Mouse (Mus musculus): Measurements from ENCODE around the gene Rhpn2. TPM values are rescaled to one million over a fixed set of nuclear protein-coding genes. Genes with fewer than 3 reads are reported as not detected.

Rhpn2 gene
- total and polyA plus RNA-seq, 2 experiments from 2014 or later: 3.0 to 4.7 TPM

DNA sequence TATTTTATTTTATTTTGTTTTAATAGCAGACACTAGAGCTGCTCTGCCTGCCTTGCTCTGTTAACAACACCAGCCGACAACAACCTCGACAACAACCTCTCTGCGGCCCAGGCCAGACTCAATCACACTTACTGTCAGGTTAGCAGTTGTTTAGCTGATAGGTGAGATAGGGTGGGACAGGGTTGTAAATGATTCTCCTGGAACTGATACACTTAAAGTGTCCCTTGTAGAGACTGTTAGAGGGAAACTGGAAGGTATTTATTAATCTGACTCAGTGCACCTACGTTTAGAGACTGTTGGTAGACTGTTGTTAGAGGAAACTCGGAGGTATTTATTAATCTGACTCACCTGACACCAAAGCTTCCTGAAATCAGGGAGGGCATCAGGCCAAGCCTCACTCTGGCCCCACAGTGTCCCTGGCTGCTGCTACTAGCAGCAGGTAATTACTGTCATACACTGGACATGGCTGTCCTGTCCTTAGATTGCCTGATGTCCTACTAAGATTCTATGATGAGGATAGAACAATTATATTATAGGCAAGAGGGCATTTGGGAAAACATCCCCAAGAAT, 21.4 kb downstream of the Rhpn2 start:
- no peak for DNase-seq (ENCODE audit: low spot score)
- no peak for TF ChIP-seq CTCF (IDR thresholded peaks at IDR 0.05; ENCODE audit: low read depth)
- ATAC-seq: no peak
- Histone ChIP-seq H3K27ac (no peak overlapping the region), H3K4me3 (ENCODE audit: low read length) (no peak overlapping the region), H3K36me3 (ENCODE audit: insufficient read depth, low read length) (no peaks in the 10 kb centered on the region), H3K27me3 (ENCODE audit: insufficient read depth, low read length) (no peaks in the 10 kb centered on the region), H3K9ac (replicated peaks; ENCODE audit: low read length) (no peak overlapping the region), H3K9me3 (ENCODE audit: low read length) (no peaks in the 10 kb centered on the region), H3K4me1 (ENCODE audit: insufficient read depth, low read length) (no peaks in the 10 kb centered on the region), H3K4me2 (ENCODE audit: low read depth, low read length) (no peak overlapping the region)
- WGBS: 85% methylated on average over 5 of the region's 5 CpGs

DNA sequence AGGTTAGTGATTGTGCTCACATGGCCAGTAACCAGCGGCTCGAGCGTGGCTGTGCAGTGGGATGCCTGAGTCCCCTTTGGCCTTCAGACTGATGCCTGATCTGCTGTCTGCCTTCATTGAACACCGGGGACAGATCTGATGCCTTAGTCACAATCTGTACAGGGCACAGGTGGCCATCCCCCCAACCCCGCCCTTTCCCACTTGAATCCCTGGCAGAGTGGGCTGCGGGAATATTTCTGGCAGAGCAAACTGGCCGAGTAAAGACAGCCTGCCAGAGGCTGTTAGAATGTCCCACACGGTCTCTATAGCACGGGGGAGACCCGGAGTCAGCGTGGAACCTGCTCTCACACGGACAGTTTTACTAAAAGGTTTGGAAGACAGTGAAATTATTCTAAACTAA, 23.7 kb downstream of the Rhpn2 start:
- Histone ChIP-seq H3K36me3 (ENCODE audit: insufficient read depth, low read length) (no peaks in the 10 kb centered on the region), H3K4me3 (ENCODE audit: low read length) (no peak overlapping the region), H3K9me3 (ENCODE audit: low read length) (no peaks in the 10 kb centered on the region), H3K4me1 (ENCODE audit: insufficient read depth, low read length) (no peaks in the 10 kb centered on the region), H3K9ac (replicated peaks; ENCODE audit: low read length) (no peak overlapping the region), H3K27ac (no peak overlapping the region), H3K27me3 (ENCODE audit: insufficient read depth, low read length) (no peaks in the 10 kb centered on the region), H3K4me2 (ENCODE audit: low read depth, low read length) (no peak overlapping the region)
- ATAC-seq (no peak), DNase-seq (ENCODE audit: low spot score) (no peak)
- no peak for TF ChIP-seq CTCF (IDR thresholded peaks at IDR 0.05; ENCODE audit: low read depth)
- WGBS: 78% methylated on average over 12 of the region's 12 CpGs

- TF ChIP-seq CTCF (IDR thresholded peaks at IDR 0.05; ENCODE audit: low read depth): no peak
These were observed 28.3 kb downstream of the Rhpn2 start for GRCm38 (mm10) chr7:35362253-35362652.

GRCm38 (mm10) chr7:35362868-35363267, 28.9 kb downstream of the Rhpn2 start:
- DNase-seq (ENCODE audit: low spot score) (no peak), ATAC-seq (no peak)
- no peaks in the 10 kb centered on the region for H3K36me3 ChIP-seq (ENCODE audit: insufficient read depth, low read length)
- TF ChIP-seq CTCF (IDR thresholded peaks at IDR 0.05; ENCODE audit: low read depth): no peak
- H3K9ac ChIP-seq (replicated peaks; ENCODE audit: low read length): no peak overlapping the region
- H3K27me3 ChIP-seq (ENCODE audit: insufficient read depth, low read length): no peaks in the 10 kb centered on the region
- no peaks in the 10 kb centered on the region for H3K4me1 ChIP-seq (ENCODE audit: insufficient read depth, low read length)
- 91% methylated on average over 5 of the region's 5 CpGs for WGBS
- H3K9me3 ChIP-seq (ENCODE audit: low read length): no peaks in the 10 kb centered on the region
- no peak overlapping the region for H3K4me2 ChIP-seq (ENCODE audit: low read depth, low read length)
- H3K27ac ChIP-seq: no peak overlapping the region
- no peak overlapping the region for H3K4me3 ChIP-seq (ENCODE audit: low read length)

More at GRCm38 (mm10) chr7:35362253-35362652, 28.3 kb downstream of the Rhpn2 start:
- Histone ChIP-seq H3K27me3 (ENCODE audit: insufficient read depth, low read length) (no peaks in the 10 kb centered on the region), H3K9ac (replicated peaks; ENCODE audit: low read length) (no peak overlapping the region), H3K9me3 (ENCODE audit: low read length) (no peaks in the 10 kb centered on the region), H3K4me2 (ENCODE audit: low read depth, low read length) (no peak overlapping the region), H3K4me1 (ENCODE audit: insufficient read depth, low read length) (no peaks in the 10 kb centered on the region), H3K36me3 (ENCODE audit: insufficient read depth, low read length) (no peaks in the 10 kb centered on the region), H3K27ac (no peak overlapping the region), H3K4me3 (ENCODE audit: low read length) (no peak overlapping the region)
- ATAC-seq: no peak
- 82% methylated on average over 5 of the region's 5 CpGs for WGBS
- DNase-seq (ENCODE audit: low spot score): no peak

- DNase-seq (ENCODE audit: low spot score) (no peak), ATAC-seq (no peak)
- Histone ChIP-seq H3K4me3 (ENCODE audit: low read length) (no peak overlapping the region), H3K27ac (no peak overlapping the region), H3K4me1 (ENCODE audit: insufficient read depth, low read length) (no peaks in the 10 kb centered on the region), H3K27me3 (ENCODE audit: insufficient read depth, low read length) (no peaks in the 10 kb centered on the region), H3K9ac (replicated peaks; ENCODE audit: low read length) (no peak overlapping the region), H3K36me3 (ENCODE audit: insufficient read depth, low read length) (no peaks in the 10 kb centered on the region), H3K4me2 (ENCODE audit: low read depth, low read length) (no peak overlapping the region), H3K9me3 (ENCODE audit: low read length) (no peaks in the 10 kb centered on the region)
- WGBS: 67% methylated on average over 12 of the region's 12 CpGs
- no peak for TF ChIP-seq CTCF (IDR thresholded peaks at IDR 0.05; ENCODE audit: low read depth)
These were observed 31.4 kb downstream of the Rhpn2 start for GRCm38 (mm10) chr7:35365161-35365910.

GRCm38 (mm10) chr7:35371096-35371495, 37.1 kb downstream of the Rhpn2 start:
- TF ChIP-seq CTCF (IDR thresholded peaks at IDR 0.05; ENCODE audit: low read depth): no peak
- no peak overlapping the region for H3K27ac ChIP-seq
- peak; percentile 17 for DNase-seq (ENCODE audit: low spot score)
- 16% methylated on average over 14 of the region's 14 CpGs for WGBS
- H3K4me1 ChIP-seq (ENCODE audit: insufficient read depth, low read length): no peaks in the 10 kb centered on the region
- no peaks in the 10 kb centered on the region for H3K36me3 ChIP-seq (ENCODE audit: insufficient read depth, low read length)
- H3K9ac ChIP-seq (replicated peaks; ENCODE audit: low read length): no peak overlapping the region
- H3K4me3 ChIP-seq (ENCODE audit: low read length): no peak overlapping the region
- H3K27me3 ChIP-seq (ENCODE audit: insufficient read depth, low read length): no peaks in the 10 kb centered on the region
- no peak overlapping the region for H3K4me2 ChIP-seq (ENCODE audit: low read depth, low read length)
- no peaks in the 10 kb centered on the region for H3K9me3 ChIP-seq (ENCODE audit: low read length)
- 0 out of 2 replicates have a peak, but pooled peaks have one; percentile 40 for ATAC-seq

DNA sequence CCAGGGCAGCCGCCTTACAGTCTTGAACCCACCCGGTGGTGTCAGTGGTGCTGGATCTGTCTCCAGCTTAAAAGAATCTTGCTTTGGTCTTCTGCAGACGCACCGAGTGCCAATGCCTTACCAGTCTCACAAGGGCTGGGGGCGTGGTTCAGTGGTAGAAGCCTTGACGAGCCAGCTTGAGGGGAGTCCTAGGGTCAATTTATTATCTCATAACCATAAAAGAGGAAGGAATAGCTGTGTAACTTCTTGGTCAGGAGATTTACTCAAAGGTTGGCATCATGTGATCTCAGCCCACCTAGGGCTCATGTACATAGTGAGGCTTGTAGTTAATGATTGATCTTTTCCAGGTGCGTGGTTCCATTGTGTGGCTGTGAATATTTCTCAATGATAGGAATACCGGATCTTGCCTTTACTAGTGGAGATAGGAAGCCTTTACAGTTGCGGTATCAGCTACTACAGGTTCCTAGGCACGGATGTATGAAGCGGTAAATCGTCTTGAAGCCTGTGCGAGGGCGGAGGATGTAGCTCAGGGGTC, 38.6 kb downstream of the Rhpn2 start:
- Histone ChIP-seq H3K36me3 (ENCODE audit: insufficient read depth, low read length) (no peaks in the 10 kb centered on the region), H3K4me3 (ENCODE audit: low read length) (no peak overlapping the region), H3K9me3 (ENCODE audit: low read length) (no peaks in the 10 kb centered on the region), H3K27ac (no peak overlapping the region), H3K9ac (replicated peaks; ENCODE audit: low read length) (no peak overlapping the region), H3K4me1 (ENCODE audit: insufficient read depth, low read length) (no peaks in the 10 kb centered on the region), H3K4me2 (ENCODE audit: low read depth, low read length) (no peak overlapping the region), H3K27me3 (ENCODE audit: insufficient read depth, low read length) (no peaks in the 10 kb centered on the region)
- DNase-seq (ENCODE audit: low spot score) (no peak), ATAC-seq (no peak)
- TF ChIP-seq CTCF (IDR thresholded peaks at IDR 0.05; ENCODE audit: low read depth): no peak
- WGBS: 90% methylated on average over 14 of the region's 14 CpGs

All from hindbrain, postnatal 0 days (tissue).